Mouse (Mus musculus): ENCODE data around the gene Mdk.

Mdk gene

GRCm38 (mm10) chr2:91913328-91914110 lies 18.6 kb downstream of the Mdk start:
- DNase-seq (ENCODE audit: low spot score) = no peak

- no peak for DNase-seq (ENCODE audit: low spot score)
Observed at GRCm38 (mm10) chr2:91912616-91913015, 19.5 kb downstream of the Mdk start.

GRCm38 (mm10) chr2:91906141-91906540 lies 26.0 kb downstream of the Mdk start:
- DNase-seq (ENCODE audit: low spot score) = no peak

- DNase-seq (ENCODE audit: low spot score) = no peak
Observed at GRCm38 (mm10) chr2:91904618-91905307, 27.3 kb downstream of the Mdk start.

GRCm38 (mm10) chr2:91903171-91903925 lies 28.7 kb downstream of the Mdk start:
- no peak for DNase-seq (ENCODE audit: low spot score)

- no peak for DNase-seq (ENCODE audit: low spot score)
Observed at GRCm38 (mm10) chr2:91902336-91902735, 29.8 kb downstream of the Mdk start.

GRCm38 (mm10) chr2:91900431-91900830 lies 31.7 kb downstream of the Mdk start:
- no peak for DNase-seq (ENCODE audit: low spot score)

- DNase-seq (ENCODE audit: low spot score) = no peak
Observed at GRCm38 (mm10) chr2:91899141-91899540, 33.0 kb downstream of the Mdk start.

GRCm38 (mm10) chr2:91897968-91898367 lies 34.1 kb downstream of the Mdk start:
- DNase-seq (ENCODE audit: low spot score) = no peak

- DNase-seq (ENCODE audit: low spot score) = no peak
Observed at GRCm38 (mm10) chr2:91895401-91895800, 36.7 kb downstream of the Mdk start.

- no peak for DNase-seq (ENCODE audit: low spot score)
Observed at GRCm38 (mm10) chr2:91894716-91895115, 37.4 kb downstream of the Mdk start.

- DNase-seq (ENCODE audit: low spot score) = no peak
Observed at GRCm38 (mm10) chr2:91884616-91885015, 47.5 kb downstream of the Mdk start.

GRCm38 (mm10) chr2:91883961-91884360 lies 48.1 kb downstream of the Mdk start:
- no peak for DNase-seq (ENCODE audit: low spot score)
